Mouse (Mus musculus) small intestine, adult 2 months (tissue): ENCODE results near the gene Camta1.

Experiments
- CTCF ChIP-seq: fragments of 200-500 bp; IDR thresholded peaks from 2 replicates; pipeline ENCODE4 v1.5.1; 2012; ENCODE audit warnings: low read depth, mild to moderate bottlenecking, control low read depth, inconsistent platforms, low read length, moderate library complexity, mixed read lengths; ENCODE audit not compliant: insufficient replicate concordance, insufficient read length; ENCODE audit errors: extremely low read depth
- POLR2A ChIP-seq: fragments of 200-500 bp; IDR thresholded peaks from 2 replicates; pipeline ENCODE4 v1.6.1; 2012; ENCODE audit warnings: low read depth, mild to moderate bottlenecking, control low read depth, inconsistent platforms, low read length, moderate library complexity

- TF ChIP-seq CTCF = no peak
- TF ChIP-seq POLR2A = no peak
These were observed 522.3 kb downstream of the Camta1 start for GRCm38 (mm10) chr4:151339421-151339820.
